Mouse (Mus musculus) hindbrain, postnatal 0 days (tissue): Measurements from ENCODE around the gene Celf2. TPM values are rescaled to one million over a fixed set of nuclear protein-coding genes. Genes with fewer than 3 reads are reported as not detected.

Experiments used
- ATAC-seq: fragments of 200-750 bp; cut with Nextera tagmentation; 2 replicates; pipeline ENCODE4 v1.8.0; 2017; ENCODE audit warnings: mild to moderate bottlenecking, moderate TSS enrichment, moderate library complexity
- DNase-seq: peaks from one replicate; pipeline ENCODE4 v3.0.0-alpha.2; 2015; ENCODE audit warnings: low spot score
- H3K27ac ChIP-seq: fragments of 300-500 bp; sonication (generic); 2 replicates; pipeline ENCODE4 v1.5.1; 2014; ENCODE audit warnings: mild to moderate bottlenecking
- H3K27me3 ChIP-seq: fragments of 300-500 bp; sonication (generic); 2 replicates; pipeline ENCODE4 v1.6.1; 2014; ENCODE audit warnings: low read length, mixed read lengths; ENCODE audit not compliant: insufficient read depth
- H3K36me3 ChIP-seq: fragments of 300-500 bp; sonication (generic); 2 replicates; pipeline ENCODE4 v1.6.1; 2014; ENCODE audit warnings: low read length, mixed read lengths; ENCODE audit not compliant: insufficient read depth
- H3K4me1 ChIP-seq: fragments of 300-500 bp; sonication (generic); 2 replicates; pipeline ENCODE4 v1.6.1; 2014; ENCODE audit warnings: antibody characterized with exemption, low read length, mixed read lengths; ENCODE audit not compliant: insufficient read depth
- H3K4me2 ChIP-seq: fragments of 300-500 bp; sonication (generic); 2 replicates; pipeline ENCODE4 v1.6.1; 2014; ENCODE audit warnings: low read depth, mild to moderate bottlenecking, low read length, moderate library complexity, mixed read lengths
- H3K4me3 ChIP-seq: fragments of 300-500 bp; sonication (generic); 2 replicates; pipeline ENCODE4 v1.5.1; 2014; ENCODE audit warnings: low read length
- H3K9ac ChIP-seq: fragments of 300-500 bp; sonication (generic); replicated peaks from 2 replicates; pipeline ENCODE4 v1.6.1; 2014; ENCODE audit warnings: mild to moderate bottlenecking, low read length, moderate library complexity, mixed read lengths
- H3K9me3 ChIP-seq: fragments of 300-500 bp; sonication (generic); 2 replicates; pipeline ENCODE4 v1.6.1; 2016; ENCODE audit warnings: low read length, mixed read lengths
- CTCF ChIP-seq: IDR thresholded peaks from 2 replicates; pipeline ENCODE4 v1.5.1; 2016; ENCODE audit warnings: antibody characterized with exemption, control low read depth, low read depth
- WGBS: fragments of 180-500 bp; shearing (Covaris S2); extraction: QIAGEN DNeasy Blood & Tissue Kit; methylation state at CpG from one replicate; pipeline ENCODE4 v1.1.7; 2014; 5-methylcytosine and 5-hydroxymethylcytosine counted together
- polyA plus RNA-seq: library from polyadenylated mRNA; unstranded; fragments of >200 nt; fragmentation: Nextera tagmentation; extraction: Ambion mirVana; gene quantifications from 2 replicates; pipeline ENCODE4 v1.2.1, GENCODE M21; 2015
- total RNA-seq: library from RNA; depleted of rRNA; stranded (reverse); fragments of >200 nt; gene quantifications from 2 replicates; pipeline ENCODE4 v1.2.3, GENCODE M21; 2014

Celf2 gene
- total and polyA plus RNA-seq, 2 experiments from 2014 or later = 110 to 160 TPM

DNA sequence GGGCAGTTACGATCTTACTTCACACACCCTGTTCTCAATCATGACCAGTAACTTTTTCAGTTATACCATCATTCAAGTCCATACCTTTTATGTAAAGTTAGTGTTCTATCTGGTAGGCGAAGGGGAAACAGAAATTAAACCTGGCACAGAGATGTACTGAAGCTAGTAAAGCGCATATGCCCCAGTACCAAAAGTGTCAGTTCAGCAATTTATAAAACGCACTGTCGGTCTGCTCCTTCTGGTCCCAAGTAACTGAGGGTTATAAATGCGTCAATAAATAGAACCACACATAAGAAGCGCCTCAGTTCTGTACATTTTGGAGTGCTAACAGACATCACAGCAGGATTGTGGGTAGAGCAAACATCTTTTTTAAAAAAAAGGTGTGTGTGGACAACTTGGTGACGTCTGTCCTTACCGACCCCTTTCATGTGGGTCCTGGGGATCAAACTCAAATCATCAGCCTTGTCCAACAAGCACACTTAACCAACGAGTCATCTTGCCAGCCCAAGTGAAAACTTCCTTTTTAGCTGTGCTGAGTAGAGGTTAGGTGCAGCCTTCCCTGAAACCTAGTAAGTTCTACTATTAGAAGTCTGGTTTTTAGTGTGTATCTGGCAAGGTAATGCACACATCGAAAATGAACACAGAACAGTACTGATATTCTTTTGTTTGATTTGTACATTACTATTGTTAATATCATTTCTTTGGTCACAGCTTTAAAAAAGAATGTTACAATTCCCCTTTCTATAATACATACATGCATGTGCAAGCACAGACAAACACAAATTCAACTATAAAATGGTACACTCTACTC is 803.2 kb downstream of the Celf2 start:
- 87% methylated on average over 11 of the region's 11 CpGs for WGBS
- no peak for TF ChIP-seq CTCF
- no peaks in the 10 kb centered on the region for H3K36me3 ChIP-seq
- no peak overlapping the region for H3K4me2 ChIP-seq
- DNase-seq = no peak
- no peaks in the 10 kb centered on the region for H3K9me3 ChIP-seq
- no peak overlapping the region for H3K4me3 ChIP-seq
- no peak for ATAC-seq
- H3K27me3 ChIP-seq = no peaks in the 10 kb centered on the region
- no peak overlapping the region for H3K9ac ChIP-seq
- H3K27ac ChIP-seq = no peak overlapping the region
- peaks cover 8% of the 10 kb centered on the region; the same call in 1 of the 2 replicates for H3K4me1 ChIP-seq

DNA sequence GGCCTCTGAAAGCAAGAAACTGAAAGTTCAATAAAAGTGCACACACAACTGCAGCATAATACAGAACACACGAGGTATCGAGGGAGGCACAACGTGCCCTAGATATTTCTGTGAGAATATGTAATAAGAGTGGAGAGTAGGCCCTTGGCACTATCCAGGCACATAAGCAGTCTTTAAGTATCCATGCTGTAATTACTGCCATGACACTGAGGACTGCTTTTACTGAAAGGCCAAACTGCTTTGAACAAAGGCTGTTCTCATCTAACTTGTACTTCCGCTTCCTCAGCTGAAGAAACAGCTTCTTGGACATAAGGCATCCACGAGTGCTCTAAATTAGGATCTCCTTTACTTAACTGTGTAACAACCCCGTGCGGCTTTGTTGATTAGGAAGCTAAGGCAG is 803.9 kb downstream of the Celf2 start:
- peaks cover 8% of the 10 kb centered on the region; the same call in 1 of the 2 replicates for H3K4me1 ChIP-seq
- H3K36me3 ChIP-seq = no peaks in the 10 kb centered on the region
- H3K27ac ChIP-seq = no peak overlapping the region
- H3K27me3 ChIP-seq = no peaks in the 10 kb centered on the region
- DNase-seq = no peak
- WGBS = 73% methylated on average over 7 of the region's 7 CpGs
- no peak overlapping the region for H3K9ac ChIP-seq
- H3K4me3 ChIP-seq = no peak overlapping the region
- H3K4me2 ChIP-seq = no peak overlapping the region
- no peak for TF ChIP-seq CTCF
- H3K9me3 ChIP-seq = no peaks in the 10 kb centered on the region
- no peak for ATAC-seq

DNA sequence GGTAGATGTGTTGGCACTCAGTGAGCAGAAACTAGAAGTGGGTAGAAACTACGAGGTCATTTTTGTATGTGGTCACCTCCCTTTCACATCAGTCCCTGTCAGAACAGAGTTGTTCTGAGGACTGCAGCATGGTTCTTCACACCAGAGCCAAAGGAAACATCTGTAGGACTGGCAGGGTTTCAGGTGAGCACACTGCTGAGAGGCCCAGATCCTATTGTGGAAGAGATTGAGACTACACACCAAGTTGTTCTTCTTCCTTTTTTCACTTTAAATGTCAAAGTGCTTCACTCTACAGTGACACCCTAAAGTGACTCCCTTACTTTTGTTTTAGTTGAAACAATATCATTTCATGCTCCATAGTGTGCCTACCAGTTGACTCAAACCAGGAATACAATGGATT is 804.6 kb downstream of the Celf2 start:
- no peaks in the 10 kb centered on the region for H3K36me3 ChIP-seq
- TF ChIP-seq CTCF = no peak
- no peak for ATAC-seq

DNA sequence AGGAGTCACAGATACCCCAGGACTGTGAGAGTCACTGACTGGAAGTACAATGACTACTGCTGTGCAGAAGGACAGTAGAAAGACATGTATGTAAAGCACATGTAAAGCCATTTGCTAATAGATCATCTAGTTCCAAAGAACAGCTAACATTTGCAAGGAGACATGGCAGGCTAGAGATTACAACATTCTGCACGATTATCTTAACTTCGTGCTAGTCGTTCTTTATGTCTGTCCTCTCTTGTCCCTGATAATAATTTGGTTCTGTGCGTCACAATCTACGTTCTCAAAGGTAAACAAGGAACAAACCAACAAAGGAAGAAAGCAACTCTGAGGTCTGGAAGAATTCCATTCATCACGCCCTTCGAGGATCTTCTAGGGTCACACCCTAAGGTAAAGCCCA is 805.0 kb downstream of the Celf2 start:
- ATAC-seq (no peak), DNase-seq (no peak)
- Histone ChIP-seq H3K9me3 (no peaks in the 10 kb centered on the region), H3K4me2 (no peak overlapping the region), H3K36me3 (no peaks in the 10 kb centered on the region), H3K4me1 (peaks cover 8% of the 10 kb centered on the region; the same call in 1 of the 2 replicates), H3K27me3 (no peaks in the 10 kb centered on the region), H3K4me3 (no peak overlapping the region), H3K27ac (no peak overlapping the region), H3K9ac (no peak overlapping the region)
- no peak for TF ChIP-seq CTCF
- WGBS = 93% methylated on average over 7 of the region's 7 CpGs

More for the DNA sequence above, 804.6 kb downstream of the Celf2 start:
- H3K9me3 ChIP-seq = no peaks in the 10 kb centered on the region
- H3K9ac ChIP-seq = no peak overlapping the region
- DNase-seq = no peak
- H3K4me1 ChIP-seq = peaks cover 8% of the 10 kb centered on the region; the same call in 1 of the 2 replicates
- H3K4me3 ChIP-seq = no peak overlapping the region
- WGBS = 75% methylated on average over 1 of the region's 1 CpGs
- no peak overlapping the region for H3K4me2 ChIP-seq
- H3K27me3 ChIP-seq = no peaks in the 10 kb centered on the region
- H3K27ac ChIP-seq = no peak overlapping the region

DNA sequence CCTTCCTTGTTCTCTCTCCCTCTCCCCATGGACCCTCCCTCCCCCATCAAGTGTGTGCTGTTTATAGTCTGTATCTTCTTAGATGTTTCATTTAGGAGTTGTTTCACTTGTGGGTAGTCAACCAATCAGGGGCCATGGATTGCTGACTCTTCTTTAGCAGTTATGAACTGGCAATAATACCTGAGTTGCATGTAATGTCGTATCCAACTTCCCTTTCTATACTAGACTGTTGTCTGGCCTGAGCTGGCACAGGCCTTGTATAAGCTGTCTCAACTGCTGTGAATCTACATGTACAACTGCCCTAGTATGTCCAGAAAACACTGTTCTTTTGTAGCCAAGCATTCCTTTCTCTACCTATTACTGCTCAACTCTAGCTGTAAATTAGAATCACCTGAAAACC is 813.0 kb downstream of the Celf2 start:
- Histone ChIP-seq H3K27me3 (no peaks in the 10 kb centered on the region), H3K4me2 (no peak overlapping the region), H3K9ac (no peak overlapping the region), H3K27ac (no peak overlapping the region), H3K4me3 (no peak overlapping the region), H3K4me1 (no peaks in the 10 kb centered on the region), H3K36me3 (no peaks in the 10 kb centered on the region), H3K9me3 (no peaks in the 10 kb centered on the region)
- WGBS = 81% methylated on average over 1 of the region's 1 CpGs
- no peak for TF ChIP-seq CTCF
- ATAC-seq = no peak
- no peak for DNase-seq

- no peak for TF ChIP-seq CTCF
- WGBS = 74% methylated on average over 4 of the region's 4 CpGs
- Histone ChIP-seq H3K9ac (no peak overlapping the region), H3K27me3 (no peaks in the 10 kb centered on the region), H3K4me2 (no peak overlapping the region), H3K9me3 (no peaks in the 10 kb centered on the region), H3K4me3 (no peak overlapping the region), H3K36me3 (no peaks in the 10 kb centered on the region), H3K4me1 (no peaks in the 10 kb centered on the region), H3K27ac (no peak overlapping the region)
- DNase-seq (no peak), ATAC-seq (no peak)
These were observed 813.9 kb downstream of the Celf2 start for GRCm38 (mm10) chr2:6695353-6695951.

- ATAC-seq (no peak), DNase-seq (no peak)
- H3K4me1 ChIP-seq = no peaks in the 10 kb centered on the region
- no peaks in the 10 kb centered on the region for H3K36me3 ChIP-seq
- no peak overlapping the region for H3K9ac ChIP-seq
- H3K4me3 ChIP-seq = no peak overlapping the region
- no peaks in the 10 kb centered on the region for H3K27me3 ChIP-seq
- H3K9me3 ChIP-seq = no peaks in the 10 kb centered on the region
- no peak overlapping the region for H3K4me2 ChIP-seq
- no peak overlapping the region for H3K27ac ChIP-seq
- 74% methylated on average over 2 of the region's 2 CpGs for WGBS
- no peak for TF ChIP-seq CTCF
These were observed 819.7 kb downstream of the Celf2 start for GRCm38 (mm10) chr2:6689689-6690088.
